Mouse (Mus musculus) cerebellum, adult 9-10 months (tissue): ENCODE measurements at regions not wholly inside any gene's neighbourhood (a gene's known extent, or its start where the extent isn't known, plus 50 kb on each side); places are given as distances from the start of the nearest gene placed in this dataset.

Experiments
- DNase-seq: peaks from one replicate; pipeline ENCODE4 v3.0.0; 2022

- DNase-seq, result no peak
These were observed 73.3 kb upstream of the Gm26897 start for GRCm38 (mm10) chr5:111660447-111660846.

GRCm38 (mm10) chr5:111660968-111661367, 72.8 kb upstream of the Gm26897 start:
- no peak for DNase-seq

DNA sequence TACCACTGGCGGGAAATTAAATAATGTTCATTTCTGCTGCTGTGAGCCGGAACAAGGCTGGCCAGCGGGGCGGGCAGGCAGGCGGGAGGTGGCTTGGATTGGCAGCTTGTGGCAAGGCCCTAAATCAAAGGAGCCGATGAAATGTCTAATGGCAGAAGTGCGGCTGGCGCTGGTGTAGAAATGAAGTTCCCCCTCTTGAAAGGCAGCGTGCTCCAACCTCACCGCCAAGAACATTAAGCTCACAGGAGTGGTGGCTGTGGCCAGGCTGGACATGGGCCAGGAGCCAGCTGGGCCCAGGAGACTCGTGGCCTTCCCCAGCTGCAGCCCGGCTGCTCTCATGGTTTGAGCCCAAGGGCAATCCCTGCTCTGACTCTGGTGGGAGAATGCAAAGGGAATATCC, 71.8 kb upstream of the Gm26897 start:
- DNase-seq, result no peak

DNA sequence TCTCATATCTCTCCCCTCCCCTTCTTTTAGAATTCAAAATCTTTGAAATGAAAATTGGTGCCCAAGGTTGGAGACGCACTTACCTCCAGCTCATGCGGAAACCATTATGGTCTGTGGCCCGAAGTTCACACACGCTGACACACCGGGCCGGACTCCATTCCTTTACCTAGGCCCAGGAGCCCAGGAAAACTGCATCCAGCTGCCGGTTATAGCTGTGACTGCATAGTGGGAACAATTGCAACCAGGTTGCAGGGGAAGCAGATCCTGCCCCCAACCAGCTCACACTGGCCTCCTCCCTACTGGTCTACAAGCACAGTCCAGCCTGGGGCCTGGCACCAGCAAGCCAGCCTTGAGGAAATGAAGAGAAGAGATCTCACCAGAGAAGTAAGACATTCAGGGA, 69.9 kb upstream of the Gm26897 start:
- no peak for DNase-seq

- DNase-seq, result no peak
These were observed 68.3 kb upstream of the Gm26897 start for GRCm38 (mm10) chr5:111665406-111665805.

DNA sequence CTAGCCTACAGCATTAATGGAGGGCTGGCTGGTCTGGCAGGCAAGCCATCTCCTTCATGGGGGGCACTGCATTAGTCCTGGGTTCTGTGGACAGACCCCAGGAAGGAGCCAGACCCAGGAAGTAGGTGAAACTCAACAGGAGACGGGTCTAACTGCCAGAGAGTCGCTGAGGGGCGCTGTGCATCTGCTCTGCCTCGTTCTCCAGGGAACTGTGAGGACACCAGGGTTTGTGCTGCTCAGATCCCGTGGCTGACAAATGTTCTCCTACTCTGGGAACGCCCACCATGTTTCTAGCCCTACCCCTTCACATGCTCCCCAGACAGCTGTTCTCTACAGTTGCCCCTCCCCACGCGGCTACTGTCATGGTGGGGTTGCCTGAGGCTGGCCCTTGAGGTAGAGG, 67.7 kb upstream of the Gm26897 start:
- no peak for DNase-seq

- no peak for DNase-seq
These were observed 65.8 kb upstream of the Gm26897 start for GRCm38 (mm10) chr5:111667901-111668300.

GRCm38 (mm10) chr5:111669139-111669538, 64.6 kb upstream of the Gm26897 start:
- DNase-seq, result no peak

- DNase-seq, result no peak
These were observed 62.0 kb upstream of the Gm26897 start for GRCm38 (mm10) chr5:111671762-111672161.

DNA sequence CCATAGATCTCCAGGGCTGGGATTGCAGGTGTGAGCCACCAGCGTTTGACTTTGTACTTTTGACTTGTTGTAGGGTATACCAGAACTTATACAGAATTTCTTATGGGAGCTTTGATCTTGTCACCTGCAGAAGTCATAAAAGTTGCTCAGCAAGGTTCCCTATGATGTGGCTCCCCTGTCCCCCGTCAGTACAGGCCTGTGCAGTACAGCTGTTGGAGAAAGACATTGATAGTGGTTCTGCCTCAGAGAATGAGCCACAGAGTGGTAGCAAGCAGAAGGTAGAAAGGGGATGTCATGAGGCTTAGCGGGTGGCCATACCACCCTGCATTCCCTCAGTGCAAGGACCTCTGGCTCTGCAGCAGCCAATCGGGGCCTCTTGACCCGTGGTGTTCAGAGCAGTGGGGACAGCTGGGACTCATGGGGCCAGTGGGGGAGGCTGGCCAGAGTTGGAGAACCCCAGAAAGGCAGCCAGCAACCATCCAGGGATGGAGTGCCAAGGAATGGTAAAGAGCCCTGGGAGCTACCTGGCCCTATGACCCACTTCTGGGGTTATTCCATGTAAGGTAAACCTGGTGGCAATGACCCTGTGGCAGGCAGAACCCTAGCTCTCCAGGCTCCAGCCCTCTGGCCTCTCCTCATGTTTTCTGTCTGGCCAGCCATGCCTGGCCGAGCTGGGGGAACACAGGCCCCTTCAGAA, 58.6 kb upstream of the Gm26897 start:
- no peak for DNase-seq

DNA sequence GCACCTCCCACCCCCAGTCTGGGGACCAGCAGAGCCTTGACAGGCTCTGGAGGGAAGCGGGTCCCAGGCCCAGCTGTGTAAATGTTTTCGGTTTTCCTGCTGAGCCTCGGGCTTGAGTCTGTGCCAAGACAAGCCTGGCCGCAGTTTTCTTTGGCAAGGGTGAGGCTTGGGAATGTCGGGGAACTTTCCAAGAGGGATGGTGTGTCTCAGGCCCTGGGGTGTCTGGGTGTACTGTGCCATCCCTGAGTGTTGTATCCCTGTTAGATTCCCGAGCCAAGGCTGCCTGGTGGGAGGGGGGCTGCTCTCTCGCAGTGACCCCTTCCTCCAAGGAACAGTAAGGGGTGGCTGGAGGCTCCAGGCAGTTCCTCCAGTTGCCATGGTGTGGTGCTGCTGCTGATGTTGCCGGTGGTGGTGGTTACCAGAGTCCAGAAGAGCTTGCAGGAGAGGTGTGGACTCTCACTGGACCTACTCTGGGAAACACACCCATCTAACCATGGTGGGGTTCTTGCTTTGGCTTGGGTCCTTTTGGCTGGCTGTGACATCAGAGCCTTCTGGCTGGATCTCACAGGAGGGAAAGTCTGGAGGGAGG, 58.0 kb upstream of the Gm26897 start:
- DNase-seq, result no peak

GRCm38 (mm10) chr5:111677847-111678311, 55.8 kb upstream of the Gm26897 start:
- DNase-seq, result no peak

DNA sequence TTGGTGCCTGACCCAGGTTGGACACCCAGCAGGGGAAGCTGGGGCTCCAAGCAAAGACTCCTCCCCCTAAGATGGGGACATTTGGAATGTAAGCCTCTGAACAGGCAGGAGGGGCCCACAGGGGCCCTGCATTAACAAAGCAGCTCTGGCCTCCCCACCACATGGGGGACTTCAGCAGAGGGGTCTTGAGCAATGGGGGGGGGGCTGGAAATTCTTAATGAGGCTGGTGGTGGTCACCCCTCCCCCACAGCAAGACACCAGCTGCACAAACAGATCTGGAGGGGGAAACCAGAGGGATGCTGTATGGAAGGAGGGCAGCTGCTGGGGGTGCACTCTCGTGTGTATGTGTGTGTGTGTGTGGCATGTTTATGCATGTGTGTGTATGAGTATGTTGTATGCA, 55.2 kb upstream of the Gm26897 start:
- no peak for DNase-seq

- no peak for DNase-seq
These were observed 52.2 kb upstream of the Gm26897 start for GRCm38 (mm10) chr5:111681362-111682028.

DNA sequence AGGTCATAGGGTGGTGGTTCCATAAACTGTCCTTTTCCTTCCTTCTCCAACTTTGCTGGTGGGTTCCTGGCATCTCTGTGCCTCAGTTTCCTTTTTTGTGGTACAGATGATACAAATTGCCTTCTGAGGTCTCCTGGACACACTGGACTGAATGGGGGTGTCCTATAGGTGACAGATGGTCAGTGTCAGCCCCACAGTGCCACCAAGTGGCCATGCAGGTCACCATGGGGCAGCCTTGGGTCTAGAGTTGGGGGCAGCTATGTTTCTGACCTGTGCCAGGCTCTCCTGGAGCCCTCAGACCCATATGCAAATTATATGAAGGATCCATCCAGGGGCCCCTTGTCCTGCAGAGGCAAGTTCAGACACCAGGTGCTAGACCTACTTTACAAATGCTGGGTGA, 50.8 kb upstream of the Gm26897 start:
- DNase-seq, result no peak
